Mouse (Mus musculus): ENCODE measurements at regions not wholly inside any gene's neighbourhood (a gene's known extent, or its start where the extent isn't known, plus 50 kb on each side); places are given as distances from the start of the nearest gene placed in this dataset.

DNA sequence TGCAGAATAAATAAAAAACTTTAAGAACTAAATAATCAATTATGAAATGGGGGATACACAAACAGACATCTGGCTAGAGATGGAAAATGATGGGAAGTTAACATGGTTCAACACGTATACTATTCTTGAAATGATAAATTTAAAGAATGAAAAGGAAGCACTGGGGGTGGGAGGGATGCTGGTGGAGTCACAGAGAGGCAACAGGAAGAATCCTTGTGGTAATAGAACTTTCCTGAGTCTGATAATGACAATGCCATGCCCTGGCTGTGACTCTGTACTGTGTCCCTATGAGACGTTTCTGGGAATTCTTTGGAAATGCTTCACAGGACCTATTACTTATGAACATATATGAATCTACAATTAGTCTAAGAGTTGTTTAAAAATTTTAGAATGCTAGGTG lies 64.8 kb upstream of the Sstr4 start:
- 89% methylated on average over 2 of the region's 2 CpGs for WGBS
- no peak overlapping the region for H3K27ac ChIP-seq (ENCODE audit: insufficient read depth, low read length)
- no peak for DNase-seq
- no peaks in the 10 kb centered on the region for H3K27me3 ChIP-seq (ENCODE audit: control insufficient read depth, insufficient read depth, low read length)
- no peaks in the 10 kb centered on the region for H3K4me1 ChIP-seq (ENCODE audit: control insufficient read depth, insufficient read depth, low read length)
- TF ChIP-seq CTCF (IDR thresholded peaks at IDR 0.05; ENCODE audit: borderline replicate concordance, insufficient read depth, low read depth, low read length) (no peak), POLR2A (IDR thresholded peaks at IDR 0.05; ENCODE audit: borderline replicate concordance, insufficient read depth, low read length) (no peak)
- no peak overlapping the region for H3K4me3 ChIP-seq (replicated peaks; ENCODE audit: insufficient read depth, low read depth, low read length)

DNA sequence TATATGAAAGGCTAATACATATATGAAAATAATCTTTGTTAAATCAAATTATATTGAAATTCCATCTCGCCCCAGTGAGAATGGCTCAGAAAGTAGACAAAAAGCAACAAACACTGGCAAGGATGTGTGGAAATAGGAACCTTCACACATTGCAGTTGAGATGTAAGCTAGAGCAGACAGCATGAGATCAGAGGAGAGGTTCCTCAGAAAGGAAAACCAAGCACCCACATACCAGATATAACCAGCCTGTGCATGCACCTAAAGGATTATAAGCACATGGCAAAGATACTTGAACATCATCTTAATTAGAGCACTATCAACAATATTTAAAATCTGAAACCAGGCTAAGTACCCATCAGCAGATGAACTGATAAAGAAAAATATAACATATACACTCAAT lies 60.6 kb upstream of the Sstr4 start:
- no peaks in the 10 kb centered on the region for H3K27me3 ChIP-seq (ENCODE audit: control insufficient read depth, insufficient read depth, low read length)
- DNase-seq = no peak
- 100% methylated on average over 1 of the region's 1 CpGs for WGBS
- no peak overlapping the region for H3K4me3 ChIP-seq (replicated peaks; ENCODE audit: insufficient read depth, low read depth, low read length)
- H3K4me1 ChIP-seq (ENCODE audit: control insufficient read depth, insufficient read depth, low read length) = no peaks in the 10 kb centered on the region
- no peak for TF ChIP-seq CTCF (IDR thresholded peaks at IDR 0.05; ENCODE audit: borderline replicate concordance, insufficient read depth, low read depth, low read length)
- H3K27ac ChIP-seq (ENCODE audit: insufficient read depth, low read length) = no peak overlapping the region

GRCm38 (mm10) chr2:148336626-148337025 lies 58.5 kb upstream of the Sstr4 start:
- TF ChIP-seq CTCF (IDR thresholded peaks at IDR 0.05; ENCODE audit: borderline replicate concordance, insufficient read depth, low read depth, low read length) (no peak), POLR2A (IDR thresholded peaks at IDR 0.05; ENCODE audit: borderline replicate concordance, insufficient read depth, low read length) (no peak)
- Histone ChIP-seq H3K4me3 (replicated peaks; ENCODE audit: insufficient read depth, low read depth, low read length) (no peak overlapping the region), H3K4me1 (ENCODE audit: control insufficient read depth, insufficient read depth, low read length) (no peaks in the 10 kb centered on the region), H3K27ac (ENCODE audit: insufficient read depth, low read length) (no peak overlapping the region), H3K27me3 (ENCODE audit: control insufficient read depth, insufficient read depth, low read length) (no peaks in the 10 kb centered on the region)
- DNase-seq = no peak
- WGBS = 87% methylated on average over 2 of the region's 2 CpGs

DNA sequence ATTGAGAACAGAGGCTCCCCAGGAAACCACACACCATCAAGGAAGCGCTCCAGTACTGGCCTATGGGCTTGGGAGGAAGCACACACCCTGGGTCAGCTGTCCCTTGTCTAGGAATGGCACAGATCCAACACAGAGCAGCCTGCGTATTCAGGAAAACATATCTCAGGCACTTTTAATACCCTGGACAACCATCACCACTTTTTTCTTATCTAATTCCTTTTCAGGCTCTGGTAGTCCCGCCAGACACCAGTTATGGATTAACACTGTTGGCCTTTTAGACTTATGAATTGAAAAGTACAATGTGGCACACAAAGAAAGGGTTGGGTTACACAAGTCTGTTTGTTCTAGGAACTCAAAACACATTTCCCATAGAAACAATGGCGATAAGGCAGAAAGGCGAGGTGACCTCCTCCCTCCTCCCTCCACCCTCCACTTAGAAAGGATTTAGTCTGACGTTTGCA lies 56.8 kb upstream of the Sstr4 start:
- WGBS = 43% methylated on average over 6 of the region's 6 CpGs
- no peak overlapping the region for H3K27ac ChIP-seq (ENCODE audit: insufficient read depth, low read length)
- no peaks in the 10 kb centered on the region for H3K4me1 ChIP-seq (ENCODE audit: control insufficient read depth, insufficient read depth, low read length)
- no peaks in the 10 kb centered on the region for H3K27me3 ChIP-seq (ENCODE audit: control insufficient read depth, insufficient read depth, low read length)
- H3K4me3 ChIP-seq (replicated peaks; ENCODE audit: insufficient read depth, low read depth, low read length) = no peak overlapping the region
- DNase-seq = peak in 1 of 2 experiments; percentile 0
- no peak for TF ChIP-seq POLR2A (IDR thresholded peaks at IDR 0.05; ENCODE audit: borderline replicate concordance, insufficient read depth, low read length)

GRCm38 (mm10) chr2:148338894-148339293 lies 56.2 kb upstream of the Sstr4 start:
- DNase-seq = no peak
- Histone ChIP-seq H3K27ac (ENCODE audit: insufficient read depth, low read length) (no peak overlapping the region), H3K4me3 (replicated peaks; ENCODE audit: insufficient read depth, low read depth, low read length) (no peak overlapping the region), H3K27me3 (ENCODE audit: control insufficient read depth, insufficient read depth, low read length) (no peaks in the 10 kb centered on the region), H3K4me1 (ENCODE audit: control insufficient read depth, insufficient read depth, low read length) (no peaks in the 10 kb centered on the region)
- TF ChIP-seq CTCF (IDR thresholded peaks at IDR 0.05; ENCODE audit: borderline replicate concordance, insufficient read depth, low read depth, low read length) = no peak
- TF ChIP-seq POLR2A (IDR thresholded peaks at IDR 0.05; ENCODE audit: borderline replicate concordance, insufficient read depth, low read length) = no peak

GRCm38 (mm10) chr2:148344193-148344592 lies 51.0 kb upstream of the Sstr4 start:
- no peaks in the 10 kb centered on the region for H3K4me1 ChIP-seq (ENCODE audit: control insufficient read depth, insufficient read depth, low read length)
- TF ChIP-seq POLR2A (IDR thresholded peaks at IDR 0.05; ENCODE audit: borderline replicate concordance, insufficient read depth, low read length) (no peak), CTCF (IDR thresholded peaks at IDR 0.05; ENCODE audit: borderline replicate concordance, insufficient read depth, low read depth, low read length) (no peak)
- H3K4me3 ChIP-seq (replicated peaks; ENCODE audit: insufficient read depth, low read depth, low read length) = no peak overlapping the region
- no peak for DNase-seq
- WGBS = 84% methylated on average over 2 of the region's 2 CpGs
- H3K27me3 ChIP-seq (ENCODE audit: control insufficient read depth, insufficient read depth, low read length) = no peaks in the 10 kb centered on the region
- no peak overlapping the region for H3K27ac ChIP-seq (ENCODE audit: insufficient read depth, low read length)
